Mouse (Mus musculus) intestine, postnatal 0 days (tissue): ENCODE measurements around the gene Tigit. TPM values are rescaled to one million over a fixed set of nuclear protein-coding genes. Genes with fewer than 3 reads are reported as not detected.

ENCODE experiments used
- ATAC-seq: fragments of 200-750 bp; cut with Nextera tagmentation; 2 replicates; pipeline ENCODE4 v1.8.0; 2017; ENCODE audit warnings: mild to moderate bottlenecking, moderate TSS enrichment, moderate library complexity
- H3K27ac ChIP-seq: fragments of 300-500 bp; sonication (generic); 2 replicates; pipeline ENCODE4 v1.5.1; 2014; ENCODE audit warnings: mild to moderate bottlenecking, low read depth, low read length, moderate library complexity
- H3K27me3 ChIP-seq: fragments of 300-500 bp; sonication (generic); replicated peaks from 2 replicates; pipeline ENCODE4 v1.6.1; 2014; ENCODE audit warnings: low read length, mixed read lengths; ENCODE audit not compliant: control insufficient read depth, insufficient read depth
- H3K36me3 ChIP-seq: fragments of 300-500 bp; sonication (generic); 2 replicates; pipeline ENCODE4 v1.6.1; 2014; ENCODE audit warnings: mild to moderate bottlenecking, moderate library complexity; ENCODE audit not compliant: control insufficient read depth, insufficient read depth
- H3K4me1 ChIP-seq: fragments of 300-500 bp; sonication (generic); replicated peaks from 2 replicates; pipeline ENCODE4 v1.6.1; 2014; ENCODE audit warnings: antibody characterized with exemption, low read length, mixed read lengths; ENCODE audit not compliant: control insufficient read depth, insufficient read depth
- H3K4me2 ChIP-seq: fragments of 300-500 bp; sonication (generic); replicated peaks from 2 replicates; pipeline ENCODE4 v1.6.1; 2014; ENCODE audit warnings: low read depth, mild to moderate bottlenecking, moderate library complexity
- H3K4me3 ChIP-seq: fragments of 300-500 bp; sonication (generic); 2 replicates; pipeline ENCODE4 v1.5.1; 2014; ENCODE audit warnings: low read depth, low read length
- H3K9ac ChIP-seq: fragments of 300-500 bp; sonication (generic); 2 replicates; pipeline ENCODE4 v1.6.1; 2014; ENCODE audit warnings: mild to moderate bottlenecking, low read depth, low read length
- H3K9me3 ChIP-seq: fragments of 300-500 bp; sonication (generic); 2 replicates; pipeline ENCODE4 v1.6.1; 2016; ENCODE audit warnings: mixed run types; ENCODE audit not compliant: control insufficient read depth
- CTCF ChIP-seq: sonication (generic); IDR thresholded peaks from 2 replicates; pipeline ENCODE4 v1.5.1; 2016; ENCODE audit warnings: low read depth, mild to moderate bottlenecking, control low read depth, antibody characterized with exemption, moderate library complexity
- WGBS: fragments of 180-500 bp; shearing (Covaris S2); extraction: QIAGEN DNeasy Blood & Tissue Kit; methylation state at CpG from one replicate; pipeline ENCODE4 v1.1.7; 2014; 5-methylcytosine and 5-hydroxymethylcytosine counted together
- polyA plus RNA-seq: library from polyadenylated mRNA; unstranded; fragments of >200 nt; fragmentation: Nextera tagmentation; extraction: Ambion mirVana; gene quantifications from 2 replicates; pipeline ENCODE4 v1.2.1, GENCODE M21; 2015

Gene Tigit
- polyA plus RNA-seq = not detected in 2 replicates

- no peak within 1 kb of the TSS for H3K27ac ChIP-seq
- H3K36me3 ChIP-seq = no peaks in the 10 kb centered on the region
- ATAC-seq = no peak
- no peak within 1 kb of the TSS for H3K9ac ChIP-seq
- no peak within 1 kb of the TSS for H3K4me3 ChIP-seq
- TF ChIP-seq CTCF = no peak
- H3K4me2 ChIP-seq = no peak within 1 kb of the TSS
- no peaks in the 10 kb centered on the region for H3K27me3 ChIP-seq
- no peaks in the 10 kb centered on the region for H3K4me1 ChIP-seq
- H3K9me3 ChIP-seq = no peaks in the 10 kb centered on the region
- 64% methylated on average over 7 of the region's 7 CpGs for WGBS
Measured at GRCm38 (mm10) chr16:43663978-43664579, at the start of gene Tigit. Gene Tigit (minus strand): TSS chr16:43664146.

DNA sequence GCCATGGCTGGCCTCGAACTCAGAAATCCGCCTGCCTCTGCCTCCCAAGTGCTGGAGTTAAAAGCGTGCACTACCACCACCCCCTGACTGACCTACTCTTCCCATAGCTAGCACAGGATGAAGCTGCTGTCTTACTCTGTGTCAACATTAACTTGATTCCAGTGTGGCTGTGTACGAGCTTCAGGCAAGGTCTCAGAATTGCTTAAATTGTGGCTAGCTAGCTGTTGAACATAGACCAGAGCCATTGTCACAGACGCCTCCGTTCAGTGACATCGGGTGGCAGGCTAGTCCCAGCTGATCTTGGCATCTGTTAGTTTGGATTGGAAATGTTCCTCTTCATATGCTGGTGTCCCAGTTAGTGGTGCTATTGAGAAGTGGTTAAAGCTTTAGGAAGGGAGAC, 47.4 kb upstream of the Tigit start:
- WGBS = 87% methylated on average over 7 of the region's 7 CpGs
- no peak overlapping the region for H3K4me3 ChIP-seq
- no peak overlapping the region for H3K9ac ChIP-seq
- no peak overlapping the region for H3K4me2 ChIP-seq
- H3K9me3 ChIP-seq = no peaks in the 10 kb centered on the region
- no peaks in the 10 kb centered on the region for H3K27me3 ChIP-seq
- no peak for ATAC-seq
- no peak overlapping the region for H3K27ac ChIP-seq
- no peaks in the 10 kb centered on the region for H3K4me1 ChIP-seq
- no peaks in the 10 kb centered on the region for H3K36me3 ChIP-seq
- no peak for TF ChIP-seq CTCF

DNA sequence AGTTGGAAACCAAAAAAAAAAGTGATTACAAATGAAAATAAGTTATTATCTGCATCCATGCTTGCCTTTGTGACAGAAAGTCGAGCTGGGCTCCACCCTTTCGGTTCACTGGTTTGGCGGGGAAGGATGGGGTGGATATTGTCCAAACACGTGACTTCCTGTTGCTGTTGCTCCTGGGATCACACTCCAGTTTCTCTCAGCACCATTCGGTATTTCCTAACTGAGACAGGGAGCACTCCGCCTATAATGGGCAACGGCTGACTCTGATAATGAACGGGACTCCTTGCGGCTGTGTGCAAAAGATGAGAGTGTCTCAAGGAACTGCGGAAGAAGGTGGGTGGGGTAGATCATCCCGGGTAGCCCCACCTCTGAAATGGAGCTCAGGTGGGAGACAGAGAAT, 46.7 kb upstream of the Tigit start:
- no peak overlapping the region for H3K4me3 ChIP-seq
- no peaks in the 10 kb centered on the region for H3K27me3 ChIP-seq
- no peak overlapping the region for H3K27ac ChIP-seq
- no peak for ATAC-seq
- H3K36me3 ChIP-seq = no peaks in the 10 kb centered on the region
- H3K9ac ChIP-seq = no peak overlapping the region
- no peaks in the 10 kb centered on the region for H3K4me1 ChIP-seq
- 77% methylated on average over 11 of the region's 11 CpGs for WGBS
- TF ChIP-seq CTCF = no peak
- H3K9me3 ChIP-seq = no peaks in the 10 kb centered on the region
- no peak overlapping the region for H3K4me2 ChIP-seq

DNA sequence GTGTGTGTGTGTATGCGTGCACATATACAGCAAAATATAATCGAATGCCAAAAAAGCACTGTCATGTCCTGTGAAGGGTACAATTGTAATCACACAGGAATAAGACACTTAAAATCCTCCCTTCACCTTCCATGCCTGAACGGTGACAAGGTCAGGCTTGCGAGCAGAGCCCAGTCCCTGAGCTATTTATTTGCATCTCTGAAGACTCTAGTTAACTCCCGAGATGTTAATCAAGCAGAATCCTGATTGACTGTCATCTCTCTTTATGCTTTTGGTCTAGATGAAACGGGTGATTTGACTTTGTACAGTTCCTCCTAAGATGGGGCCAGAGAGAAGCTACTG, 46.2 kb upstream of the Tigit start:
- 66% methylated on average over 6 of the region's 6 CpGs for WGBS
- H3K4me1 ChIP-seq = no peaks in the 10 kb centered on the region
- no peak overlapping the region for H3K27ac ChIP-seq
- no peak overlapping the region for H3K9ac ChIP-seq
- no peak for TF ChIP-seq CTCF
- H3K36me3 ChIP-seq = no peaks in the 10 kb centered on the region
- H3K27me3 ChIP-seq = no peaks in the 10 kb centered on the region
- H3K4me2 ChIP-seq = no peak overlapping the region
- no peak for ATAC-seq
- no peak overlapping the region for H3K4me3 ChIP-seq
- no peaks in the 10 kb centered on the region for H3K9me3 ChIP-seq

- no peak for TF ChIP-seq CTCF
- Histone ChIP-seq H3K9me3 (no peaks in the 10 kb centered on the region), H3K4me2 (no peak overlapping the region), H3K4me1 (no peaks in the 10 kb centered on the region), H3K27ac (no peak overlapping the region), H3K9ac (no peak overlapping the region), H3K4me3 (no peak overlapping the region), H3K27me3 (no peaks in the 10 kb centered on the region), H3K36me3 (no peaks in the 10 kb centered on the region)
- ATAC-seq = no peak
- 59% methylated on average over 9 of the region's 9 CpGs for WGBS
Measured at GRCm38 (mm10) chr16:43709432-43710133, 45.6 kb upstream of the Tigit start.

DNA sequence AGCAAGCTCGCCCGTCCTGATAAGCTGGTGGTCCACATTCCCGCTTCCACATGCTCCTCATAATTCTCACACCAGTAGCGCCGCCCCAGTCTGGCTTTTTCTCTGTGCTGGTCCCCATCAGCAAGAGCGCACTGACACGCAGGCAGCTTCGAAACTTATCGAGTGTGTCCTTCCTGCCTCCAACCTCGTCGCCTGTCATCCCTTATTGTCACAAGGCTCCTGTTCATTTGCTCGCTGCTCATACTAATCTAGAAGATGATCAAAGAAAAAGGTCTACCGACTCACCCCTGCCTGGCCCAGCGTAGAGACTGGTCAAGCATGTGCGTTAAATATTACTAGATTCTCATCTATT, 45.1 kb upstream of the Tigit start:
- Histone ChIP-seq H3K4me2 (no peak overlapping the region), H3K27me3 (no peaks in the 10 kb centered on the region), H3K9ac (no peak overlapping the region), H3K4me3 (no peak overlapping the region), H3K27ac (no peak overlapping the region), H3K9me3 (no peaks in the 10 kb centered on the region), H3K36me3 (no peaks in the 10 kb centered on the region), H3K4me1 (no peaks in the 10 kb centered on the region)
- ATAC-seq = no peak
- WGBS = 68% methylated on average over 15 of the region's 15 CpGs
- TF ChIP-seq CTCF = no peak
